Mouse (Mus musculus): ENCODE results near the gene Shc3. TPM values are rescaled to one million over a fixed set of nuclear protein-coding genes. Genes with fewer than 3 reads are reported as not detected.

Shc3 gene
- polyA plus RNA-seq, 1 experiment from 2014 or later, result 4.3 TPM

Other genes with a start within 250 kb of the Shc3 start
- 10.3 and 12.3 TPM in 2 replicates for gene S1pr3, start 160.8 kb downstream of the Shc3 start, polyA plus RNA-seq (2014; fragmentation: Nextera tagmentation; extraction: Ambion mirVana)
- gene Cks2, start 75.8 kb upstream of the Shc3 start, polyA plus RNA-seq (2014; fragmentation: Nextera tagmentation; extraction: Ambion mirVana), result 147 and 215 TPM in 2 replicates
- gene Secisbp2, start 82.3 kb upstream of the Shc3 start, polyA plus RNA-seq (2014; fragmentation: Nextera tagmentation; extraction: Ambion mirVana), result 28.5 and 29.5 TPM in 2 replicates
- gene Sema4d, start 224.3 kb upstream of the Shc3 start, polyA plus RNA-seq (2014; fragmentation: Nextera tagmentation; extraction: Ambion mirVana), result 12.7 and 22.1 TPM in 2 replicates